Mouse (Mus musculus): Measurements from ENCODE around the gene Dazap1. TPM values are rescaled to one million over a fixed set of nuclear protein-coding genes. Genes with fewer than 3 reads are reported as not detected.
A peak's percentile ranks its signal among the peaks of the same experiment; 100 is the strongest.

Gene Dazap1
- total and polyA plus RNA-seq, 2 experiments from 2014 or later, result 34.5 to 109 TPM

- Histone ChIP-seq H3K27ac (ENCODE audit: low read depth, low read length) (no peak overlapping the region; the same call in 1 of the 2 replicates), H3K4me3 (ENCODE audit: low read depth, low read length) (no peak overlapping the region), H3K36me3 (ENCODE audit: insufficient read depth, low read length) (peaks cover 58% of the 10 kb centered on the region), H3K9me3 (ENCODE audit: low read length) (no peaks in the 10 kb centered on the region), H3K4me2 (ENCODE audit: low read depth, low read length, poor library complexity, severe bottlenecking) (no peak overlapping the region), H3K27me3 (ENCODE audit: insufficient read depth, low read length) (no peaks in the 10 kb centered on the region), H3K4me1 (ENCODE audit: insufficient read depth, low read length) (peaks cover 24% of the 10 kb centered on the region), H3K9ac (replicated peaks; ENCODE audit: low read length, poor library complexity, severe bottlenecking) (peak overlapping the region; percentile 44; the same call in 1 of the 2 replicates)
- TF ChIP-seq CTCF (IDR thresholded peaks at IDR 0.05), result no peak
- ATAC-seq (ENCODE audit: low FRiP score) (no peak), DNase-seq (ENCODE audit: low spot score) (no peak)
- WGBS, result 36% methylated on average over 25 of the region's 25 CpGs
These were observed 43.6 kb downstream of the Dazap1 start for GRCm38 (mm10) chr10:80304862-80305261.

- Histone ChIP-seq H3K9me3 (ENCODE audit: low read length) (no peaks in the 10 kb centered on the region), H3K4me1 (ENCODE audit: insufficient read depth, low read length) (no peaks in the 10 kb centered on the region), H3K9ac (replicated peaks; ENCODE audit: low read length, poor library complexity, severe bottlenecking) (no peak overlapping the region), H3K27me3 (ENCODE audit: insufficient read depth, low read length) (no peaks in the 10 kb centered on the region), H3K27ac (ENCODE audit: low read depth, low read length) (no peak overlapping the region), H3K4me3 (ENCODE audit: low read depth, low read length) (no peak overlapping the region), H3K4me2 (ENCODE audit: low read depth, low read length, poor library complexity, severe bottlenecking) (no peak overlapping the region), H3K36me3 (ENCODE audit: insufficient read depth, low read length) (peaks cover 87% of the 10 kb centered on the region)
- DNase-seq (ENCODE audit: low spot score), result no peak
- 0 out of 2 replicates have a peak, but pooled peaks have one; percentile 1 for ATAC-seq (ENCODE audit: low FRiP score)
- WGBS, result 88% methylated on average over 16 of the region's 16 CpGs
- no peak for TF ChIP-seq CTCF (IDR thresholded peaks at IDR 0.05)
These were observed 50.3 kb downstream of the Dazap1 start for GRCm38 (mm10) chr10:80311560-80311959.

- DNase-seq (ENCODE audit: low spot score) (no peak), ATAC-seq (ENCODE audit: low FRiP score) (no peak)
- no peaks in the 10 kb centered on the region for H3K4me1 ChIP-seq (ENCODE audit: insufficient read depth, low read length)
- no peak overlapping the region for H3K9ac ChIP-seq (replicated peaks; ENCODE audit: low read length, poor library complexity, severe bottlenecking)
- no peaks in the 10 kb centered on the region for H3K9me3 ChIP-seq (ENCODE audit: low read length)
- H3K4me2 ChIP-seq (ENCODE audit: low read depth, low read length, poor library complexity, severe bottlenecking), result no peak overlapping the region
- no peak overlapping the region for H3K27ac ChIP-seq (ENCODE audit: low read depth, low read length)
- WGBS, result 76% methylated on average over 53 of the region's 54 CpGs
- H3K4me3 ChIP-seq (ENCODE audit: low read depth, low read length), result no peak overlapping the region
- TF ChIP-seq CTCF (IDR thresholded peaks at IDR 0.05), result no peak
- no peaks in the 10 kb centered on the region for H3K27me3 ChIP-seq (ENCODE audit: insufficient read depth, low read length)
- H3K36me3 ChIP-seq (ENCODE audit: insufficient read depth, low read length), result peaks cover 86% of the 10 kb centered on the region
These were observed 51.6 kb downstream of the Dazap1 start for GRCm38 (mm10) chr10:80312586-80313504.

GRCm38 (mm10) chr10:80313627-80314201 is 52.4 kb downstream of the Dazap1 start:
- Histone ChIP-seq H3K9me3 (ENCODE audit: low read length) (no peaks in the 10 kb centered on the region), H3K4me3 (ENCODE audit: low read depth, low read length) (no peak overlapping the region), H3K4me1 (ENCODE audit: insufficient read depth, low read length) (no peaks in the 10 kb centered on the region), H3K27me3 (ENCODE audit: insufficient read depth, low read length) (no peaks in the 10 kb centered on the region), H3K4me2 (ENCODE audit: low read depth, low read length, poor library complexity, severe bottlenecking) (no peak overlapping the region), H3K36me3 (ENCODE audit: insufficient read depth, low read length) (peaks cover 82% of the 10 kb centered on the region), H3K9ac (replicated peaks; ENCODE audit: low read length, poor library complexity, severe bottlenecking) (no peak overlapping the region), H3K27ac (ENCODE audit: low read depth, low read length) (no peak overlapping the region)
- no peak for TF ChIP-seq CTCF (IDR thresholded peaks at IDR 0.05)
- DNase-seq (ENCODE audit: low spot score) (no peak), ATAC-seq (ENCODE audit: low FRiP score) (no peak)
- 68% methylated on average over 20 of the region's 20 CpGs for WGBS

- H3K9me3 ChIP-seq (ENCODE audit: low read length), result no peaks in the 10 kb centered on the region
- no peak overlapping the region for H3K4me3 ChIP-seq (ENCODE audit: low read depth, low read length)
- H3K27me3 ChIP-seq (ENCODE audit: insufficient read depth, low read length), result no peaks in the 10 kb centered on the region
- 63% methylated on average over 16 of the region's 16 CpGs for WGBS
- DNase-seq (ENCODE audit: low spot score), result no peak
- 0 out of 2 replicates have a peak overlapping the region, but pooled peaks have one; percentile 18 for H3K27ac ChIP-seq (ENCODE audit: low read depth, low read length)
- H3K9ac ChIP-seq (replicated peaks; ENCODE audit: low read length, poor library complexity, severe bottlenecking), result no peak overlapping the region
- peaks cover under 1% of the 10 kb centered on the region for H3K4me1 ChIP-seq (ENCODE audit: insufficient read depth, low read length)
- no peak for ATAC-seq (ENCODE audit: low FRiP score)
- H3K4me2 ChIP-seq (ENCODE audit: low read depth, low read length, poor library complexity, severe bottlenecking), result no peak overlapping the region
- peaks cover 74% of the 10 kb centered on the region for H3K36me3 ChIP-seq (ENCODE audit: insufficient read depth, low read length)
- TF ChIP-seq CTCF (IDR thresholded peaks at IDR 0.05), result no peak
These were observed 53.3 kb downstream of the Dazap1 start for GRCm38 (mm10) chr10:80314494-80315001.

GRCm38 (mm10) chr10:80315315-80315714 is 54.0 kb downstream of the Dazap1 start:
- no peak for TF ChIP-seq CTCF (IDR thresholded peaks at IDR 0.05)
- Histone ChIP-seq H3K4me1 (ENCODE audit: insufficient read depth, low read length) (peaks cover 3% of the 10 kb centered on the region), H3K9me3 (ENCODE audit: low read length) (no peaks in the 10 kb centered on the region), H3K9ac (replicated peaks; ENCODE audit: low read length, poor library complexity, severe bottlenecking) (no peak overlapping the region), H3K4me2 (ENCODE audit: low read depth, low read length, poor library complexity, severe bottlenecking) (no peak overlapping the region), H3K36me3 (ENCODE audit: insufficient read depth, low read length) (peaks cover 72% of the 10 kb centered on the region), H3K27me3 (ENCODE audit: insufficient read depth, low read length) (no peaks in the 10 kb centered on the region), H3K27ac (ENCODE audit: low read depth, low read length) (no peak overlapping the region), H3K4me3 (ENCODE audit: low read depth, low read length) (no peak overlapping the region)
- DNase-seq (ENCODE audit: low spot score) (no peak), ATAC-seq (ENCODE audit: low FRiP score) (no peak)
- WGBS, result 56% methylated on average over 27 of the region's 27 CpGs

Measured in midbrain, postnatal 0 days (tissue).